Mouse (Mus musculus) liver, embryonic 13.5 days (tissue): Measurements from ENCODE around the gene Plcb4. TPM values are rescaled to one million over a fixed set of nuclear protein-coding genes. Genes with fewer than 3 reads are reported as not detected.

Source experiments
- ATAC-seq: fragments of 200-750 bp; cut with Nextera tagmentation; 2 replicates; pipeline ENCODE4 v1.8.0; 2017; ENCODE audit warnings: low read depth, mild to moderate bottlenecking, moderate number of reproducible peaks, moderate library complexity
- DNase-seq: peaks from one replicate; pipeline ENCODE4 v3.0.0; 2022
- H3K27ac ChIP-seq: fragments of 300-500 bp; sonication (generic); 2 replicates; pipeline ENCODE4 v1.5.1; 2015; ENCODE audit warnings: moderate library complexity, mild to moderate bottlenecking, inconsistent platforms
- H3K27me3 ChIP-seq: fragments of 300-500 bp; sonication (generic); 2 replicates; pipeline ENCODE4 v1.6.1; 2015; ENCODE audit warnings: mild to moderate bottlenecking, inconsistent platforms
- H3K36me3 ChIP-seq: fragments of 300-500 bp; sonication (generic); 2 replicates; pipeline ENCODE4 v1.6.1; 2015; ENCODE audit warnings: mild to moderate bottlenecking, inconsistent platforms
- H3K4me1 ChIP-seq: fragments of 300-500 bp; sonication (generic); replicated peaks from 2 replicates; pipeline ENCODE4 v1.6.1; 2015; ENCODE audit warnings: inconsistent platforms
- H3K4me2 ChIP-seq: fragments of 300-500 bp; sonication (generic); 2 replicates; pipeline ENCODE4 v1.6.1; 2015; ENCODE audit warnings: inconsistent platforms, mild to moderate bottlenecking, moderate library complexity
- H3K4me3 ChIP-seq: fragments of 300-500 bp; sonication (generic); replicated peaks from 2 replicates; pipeline ENCODE4 v1.5.1; 2015; ENCODE audit warnings: mild to moderate bottlenecking, inconsistent platforms
- H3K9ac ChIP-seq: fragments of 300-500 bp; sonication (generic); 2 replicates; pipeline ENCODE4 v1.6.1; 2015; ENCODE audit warnings: mild to moderate bottlenecking, inconsistent platforms
- H3K9me3 ChIP-seq: fragments of 300-500 bp; sonication (generic); replicated peaks from 2 replicates; pipeline ENCODE4 v1.6.1; 2016; ENCODE audit warnings: inconsistent platforms
- WGBS: fragments of 180-500 bp; shearing (Covaris S2); methylation state at CpG from one replicate; pipeline ENCODE4 v1.1.7; 2015; ENCODE audit not compliant: insufficient replicate concordance; 5-methylcytosine and 5-hydroxymethylcytosine counted together
- polyA plus RNA-seq: library from polyadenylated mRNA; unstranded; fragments of >200 nt; fragmentation: Nextera tagmentation; extraction: Ambion mirVana; gene quantifications from 2 replicates; pipeline ENCODE4 v1.2.1, GENCODE M21; 2015

Gene Plcb4
- polyA plus RNA-seq, 1 experiment from 2014 or later, result 3.1 TPM

DNA sequence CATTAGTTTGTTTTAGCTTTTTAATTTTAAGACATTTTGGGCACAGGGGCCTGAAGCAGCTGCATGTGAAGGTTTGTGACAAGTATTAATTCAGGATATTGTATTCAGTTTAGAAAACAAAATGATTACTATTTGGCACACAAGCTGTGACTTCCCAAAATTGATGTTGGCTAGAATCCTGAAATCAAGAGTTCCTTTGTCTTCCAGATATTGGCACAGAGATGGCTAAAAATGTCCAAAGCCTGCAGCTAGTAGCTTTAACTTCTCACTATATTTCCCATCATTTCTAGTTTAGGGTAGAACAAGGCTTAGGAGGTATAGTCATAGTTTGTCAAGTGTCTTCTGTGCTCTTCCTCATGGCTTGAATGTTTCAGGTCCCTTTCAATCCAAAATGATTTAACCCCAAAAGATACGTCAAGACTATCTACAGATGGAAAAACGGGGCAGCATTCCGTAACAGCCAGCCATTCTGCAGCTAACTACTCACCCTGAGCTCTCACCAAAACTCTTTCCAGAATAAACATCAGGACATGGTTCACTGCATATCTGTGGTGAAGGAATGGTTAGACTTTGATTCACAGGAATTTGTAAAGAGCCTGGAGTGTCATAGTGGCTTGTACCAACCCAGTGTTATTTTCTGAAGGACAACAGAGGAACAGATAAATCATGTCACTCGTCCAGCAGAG is 204.7 kb downstream of the Plcb4 start:
- H3K9ac ChIP-seq, result no peak overlapping the region
- no peak overlapping the region for H3K4me2 ChIP-seq
- WGBS, result 68% methylated on average over 4 of the region's 4 CpGs
- DNase-seq (no peak), ATAC-seq (no peak)
- no peaks in the 10 kb centered on the region for H3K36me3 ChIP-seq
- no peaks in the 10 kb centered on the region for H3K9me3 ChIP-seq
- H3K4me3 ChIP-seq, result no peak overlapping the region
- H3K27ac ChIP-seq, result no peak overlapping the region
- no peaks in the 10 kb centered on the region for H3K27me3 ChIP-seq
- H3K4me1 ChIP-seq, result peaks cover 8% of the 10 kb centered on the region; the same call in 1 of the 2 replicates

- WGBS, result 59% methylated on average over 9 of the region's 9 CpGs
- DNase-seq, result no peak
- Histone ChIP-seq H3K4me1 (peaks cover 8% of the 10 kb centered on the region; the same call in 1 of the 2 replicates), H3K4me2 (no peak overlapping the region), H3K9ac (no peak overlapping the region), H3K27ac (no peak overlapping the region), H3K4me3 (no peak overlapping the region), H3K27me3 (no peaks in the 10 kb centered on the region), H3K9me3 (no peaks in the 10 kb centered on the region), H3K36me3 (no peaks in the 10 kb centered on the region)
- ATAC-seq, result no peak
Measured at GRCm38 (mm10) chr2:135866421-135866820, 207.6 kb downstream of the Plcb4 start.

GRCm38 (mm10) chr2:135866838-135867237 is 208.0 kb downstream of the Plcb4 start:
- Histone ChIP-seq H3K4me1 (peaks cover 8% of the 10 kb centered on the region; the same call in 1 of the 2 replicates), H3K4me2 (no peak overlapping the region), H3K9ac (no peak overlapping the region), H3K27me3 (no peaks in the 10 kb centered on the region), H3K9me3 (no peaks in the 10 kb centered on the region), H3K27ac (no peak overlapping the region), H3K4me3 (no peak overlapping the region), H3K36me3 (no peaks in the 10 kb centered on the region)
- ATAC-seq, result no peak
- WGBS, result 70% methylated on average over 4 of the region's 4 CpGs
- DNase-seq, result no peak

GRCm38 (mm10) chr2:135869637-135870036 is 210.8 kb downstream of the Plcb4 start:
- Histone ChIP-seq H3K4me3 (no peak overlapping the region), H3K36me3 (no peaks in the 10 kb centered on the region), H3K9me3 (no peaks in the 10 kb centered on the region), H3K4me2 (no peak overlapping the region), H3K27me3 (no peaks in the 10 kb centered on the region), H3K9ac (no peak overlapping the region), H3K4me1 (no peaks in the 10 kb centered on the region), H3K27ac (no peak overlapping the region)
- 75% methylated on average over 7 of the region's 7 CpGs for WGBS
- ATAC-seq (no peak), DNase-seq (no peak)

GRCm38 (mm10) chr2:135873146-135873545 is 214.3 kb downstream of the Plcb4 start:
- 72% methylated on average over 9 of the region's 9 CpGs for WGBS
- Histone ChIP-seq H3K27ac (no peak overlapping the region), H3K4me3 (no peak overlapping the region), H3K4me1 (no peaks in the 10 kb centered on the region), H3K4me2 (no peak overlapping the region), H3K36me3 (no peaks in the 10 kb centered on the region), H3K9me3 (no peaks in the 10 kb centered on the region), H3K27me3 (no peaks in the 10 kb centered on the region), H3K9ac (no peak overlapping the region)
- ATAC-seq (no peak), DNase-seq (no peak)

GRCm38 (mm10) chr2:135873761-135874160 is 214.9 kb downstream of the Plcb4 start:
- no peaks in the 10 kb centered on the region for H3K9me3 ChIP-seq
- DNase-seq, result no peak
- no peaks in the 10 kb centered on the region for H3K27me3 ChIP-seq
- ATAC-seq, result no peak
- WGBS, result 37% methylated on average over 2 of the region's 2 CpGs
- no peak overlapping the region for H3K4me2 ChIP-seq
- no peak overlapping the region for H3K9ac ChIP-seq
- no peaks in the 10 kb centered on the region for H3K36me3 ChIP-seq
- no peak overlapping the region for H3K27ac ChIP-seq
- H3K4me3 ChIP-seq, result no peak overlapping the region
- no peaks in the 10 kb centered on the region for H3K4me1 ChIP-seq

DNA sequence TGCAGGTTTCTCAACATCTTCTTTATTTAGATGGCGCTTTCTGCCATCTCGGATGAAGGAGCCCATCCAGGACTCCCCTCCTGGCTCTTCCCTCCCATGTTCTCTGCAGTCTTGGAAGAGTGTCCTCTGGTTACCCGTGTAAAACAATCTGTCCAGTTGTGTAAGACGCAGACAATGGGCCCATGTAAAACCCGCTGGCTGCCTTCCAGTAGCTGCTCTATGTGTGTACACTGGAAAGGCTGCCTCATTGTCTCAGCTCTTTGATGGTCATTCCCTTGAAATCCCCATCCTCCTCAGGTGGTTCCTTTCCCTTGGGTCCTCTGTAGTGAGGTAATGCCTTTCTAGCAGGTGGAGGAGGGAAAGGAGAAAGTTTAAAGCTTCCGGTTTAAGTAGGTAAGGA is 216.7 kb downstream of the Plcb4 start:
- Histone ChIP-seq H3K36me3 (no peaks in the 10 kb centered on the region), H3K9ac (no peak overlapping the region), H3K27me3 (no peaks in the 10 kb centered on the region), H3K4me1 (peaks cover 7% of the 10 kb centered on the region), H3K27ac (no peak overlapping the region), H3K4me3 (no peak overlapping the region), H3K4me2 (no peak overlapping the region), H3K9me3 (no peaks in the 10 kb centered on the region)
- WGBS, result 82% methylated on average over 6 of the region's 6 CpGs
- DNase-seq (no peak), ATAC-seq (no peak)

GRCm38 (mm10) chr2:135879356-135879755 is 220.5 kb downstream of the Plcb4 start:
- Histone ChIP-seq H3K4me3 (no peak overlapping the region), H3K27ac (no peak overlapping the region)
- 63% methylated on average over 7 of the region's 7 CpGs for WGBS

DNA sequence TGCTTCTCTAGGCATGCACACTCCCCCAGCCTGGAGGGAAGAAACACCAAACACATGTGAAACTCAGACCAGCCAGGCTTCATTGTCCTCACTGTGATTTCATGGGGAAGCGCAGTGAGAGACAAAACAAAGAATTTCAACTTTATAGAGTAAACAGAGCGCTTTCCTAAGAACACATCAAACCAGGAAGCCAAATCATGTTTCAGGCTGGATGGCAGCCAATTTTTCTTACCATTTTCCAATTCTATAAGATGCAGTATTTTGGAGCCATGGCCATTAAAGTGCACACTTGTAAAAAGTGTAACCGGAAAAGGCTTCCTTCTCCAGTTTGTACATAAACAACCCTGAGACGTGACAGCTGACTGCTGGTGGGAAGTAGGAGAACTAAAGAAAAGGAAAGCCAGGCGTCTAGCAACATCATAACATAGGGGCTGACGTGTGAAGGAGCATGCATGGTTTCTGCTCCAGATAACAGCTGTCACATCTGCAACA is 221.5 kb downstream of the Plcb4 start:
- Histone ChIP-seq H3K27me3 (no peaks in the 10 kb centered on the region), H3K4me2 (no peak overlapping the region), H3K9ac (no peak overlapping the region), H3K36me3 (no peaks in the 10 kb centered on the region), H3K27ac (no peak overlapping the region), H3K4me1 (peaks cover 11% of the 10 kb centered on the region), H3K4me3 (no peak overlapping the region), H3K9me3 (no peaks in the 10 kb centered on the region)
- ATAC-seq (peak; percentile 54; the same call in 1 of the 2 replicates), DNase-seq (no peak)
- 40% methylated on average over 6 of the region's 6 CpGs for WGBS

More at GRCm38 (mm10) chr2:135879356-135879755, 220.5 kb downstream of the Plcb4 start:
- no peak overlapping the region for H3K9ac ChIP-seq
- no peaks in the 10 kb centered on the region for H3K27me3 ChIP-seq
- H3K4me1 ChIP-seq, result peaks cover 11% of the 10 kb centered on the region
- ATAC-seq, result no peak
- H3K36me3 ChIP-seq, result no peaks in the 10 kb centered on the region
- no peak overlapping the region for H3K4me2 ChIP-seq
- no peak for DNase-seq
- H3K9me3 ChIP-seq, result no peaks in the 10 kb centered on the region

- H3K27ac ChIP-seq, result no peak overlapping the region
- no peak for DNase-seq
- H3K36me3 ChIP-seq, result no peaks in the 10 kb centered on the region
- peaks cover 30% of the 10 kb centered on the region for H3K4me1 ChIP-seq
- H3K4me2 ChIP-seq, result no peak overlapping the region
- no peak for ATAC-seq
- WGBS, result 73% methylated on average over 4 of the region's 4 CpGs
- no peak overlapping the region for H3K9ac ChIP-seq
- H3K9me3 ChIP-seq, result no peaks in the 10 kb centered on the region
- H3K4me3 ChIP-seq, result no peak overlapping the region
- no peaks in the 10 kb centered on the region for H3K27me3 ChIP-seq
Measured at GRCm38 (mm10) chr2:135883359-135883758, 224.5 kb downstream of the Plcb4 start.

DNA sequence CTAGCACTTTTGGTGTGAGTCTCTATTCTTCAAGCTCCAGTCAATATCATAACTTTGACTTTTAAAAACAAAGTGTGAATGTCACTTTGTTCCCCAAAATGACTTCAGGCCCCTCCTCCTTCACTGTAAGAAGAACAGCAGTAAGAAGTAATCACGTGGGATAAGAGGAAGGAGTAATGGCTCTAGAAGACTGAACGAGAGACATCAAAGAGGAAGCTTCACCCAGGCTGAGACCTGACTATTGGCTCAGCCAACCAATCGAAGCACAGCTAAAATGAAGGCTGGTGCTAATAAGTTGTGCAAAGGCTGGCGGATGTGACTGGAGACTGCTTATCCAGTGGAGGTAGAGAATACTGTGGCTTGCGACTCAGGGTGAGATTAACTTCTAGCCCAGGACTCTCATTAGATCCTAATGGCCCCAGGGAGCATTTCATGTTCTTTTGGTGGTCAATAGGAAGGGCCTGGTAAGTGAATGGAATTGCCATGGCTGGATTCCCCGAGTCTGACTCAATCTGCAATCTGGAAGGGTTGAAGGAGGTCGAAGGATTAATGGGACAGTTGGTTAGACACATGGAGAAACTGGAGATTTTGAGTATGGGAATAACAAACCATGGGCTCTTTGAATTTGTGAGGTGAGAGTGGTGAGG is 225.8 kb downstream of the Plcb4 start:
- 56% methylated on average over 7 of the region's 7 CpGs for WGBS
- H3K27ac ChIP-seq, result no peak overlapping the region
- ATAC-seq, result no peak
- H3K4me2 ChIP-seq, result no peak overlapping the region
- H3K9me3 ChIP-seq, result no peaks in the 10 kb centered on the region
- H3K36me3 ChIP-seq, result no peaks in the 10 kb centered on the region
- no peak overlapping the region for H3K4me3 ChIP-seq
- no peaks in the 10 kb centered on the region for H3K27me3 ChIP-seq
- H3K9ac ChIP-seq, result no peak overlapping the region
- peaks cover 33% of the 10 kb centered on the region for H3K4me1 ChIP-seq
- DNase-seq, result no peak

GRCm38 (mm10) chr2:135885607-135886006 is 226.8 kb downstream of the Plcb4 start:
- WGBS, result 68% methylated on average over 6 of the region's 6 CpGs
- Histone ChIP-seq H3K36me3 (no peaks in the 10 kb centered on the region), H3K27me3 (no peaks in the 10 kb centered on the region), H3K9me3 (no peaks in the 10 kb centered on the region), H3K27ac (no peak overlapping the region), H3K4me3 (no peak overlapping the region), H3K4me1 (peaks cover 26% of the 10 kb centered on the region), H3K4me2 (no peak overlapping the region), H3K9ac (no peak overlapping the region)
- DNase-seq, result no peak
- no peak for ATAC-seq
